Mouse (Mus musculus) hindbrain, embryonic 16.5 days (tissue): ENCODE measurements at regions not wholly inside any gene's neighbourhood (a gene's known extent, or its start where the extent isn't known, plus 50 kb on each side); places are given as distances from the start of the nearest gene placed in this dataset.

Source experiments
- ATAC-seq: fragments of 200-750 bp; cut with Nextera tagmentation; 2 replicates; pipeline ENCODE4 v1.8.0; 2017; ENCODE audit warnings: moderate TSS enrichment, moderate library complexity
- H3K27ac ChIP-seq: fragments of 300-500 bp; sonication (generic); 2 replicates; pipeline ENCODE4 v1.5.1; 2014; ENCODE audit warnings: low read depth, mild to moderate bottlenecking, control low read depth, low read length, moderate library complexity
- H3K27me3 ChIP-seq: fragments of 300-500 bp; sonication (generic); replicated peaks from 2 replicates; pipeline ENCODE4 v1.6.1; 2014; ENCODE audit warnings: low read length; ENCODE audit not compliant: control insufficient read depth, insufficient read depth
- H3K36me3 ChIP-seq: fragments of 300-500 bp; sonication (generic); 2 replicates; pipeline ENCODE4 v1.6.1; 2014; ENCODE audit warnings: mild to moderate bottlenecking, low read length, moderate library complexity, mixed read lengths; ENCODE audit not compliant: control insufficient read depth, insufficient read depth
- H3K4me1 ChIP-seq: fragments of 300-500 bp; sonication (generic); 2 replicates; pipeline ENCODE4 v1.6.1; 2014; ENCODE audit warnings: low read depth, low read length; ENCODE audit not compliant: control insufficient read depth, insufficient read depth
- H3K4me2 ChIP-seq: fragments of 300-500 bp; sonication (generic); 2 replicates; pipeline ENCODE4 v1.6.1; 2014; ENCODE audit warnings: mild to moderate bottlenecking, low read length, control low read depth, moderate library complexity
- H3K4me3 ChIP-seq: fragments of 300-500 bp; sonication (generic); 2 replicates; pipeline ENCODE4 v1.5.1; 2014; ENCODE audit warnings: mild to moderate bottlenecking, low read length, control low read depth, moderate library complexity
- H3K9ac ChIP-seq: fragments of 300-500 bp; sonication (generic); 2 replicates; pipeline ENCODE4 v1.6.1; 2014; ENCODE audit warnings: low read depth, mild to moderate bottlenecking, control low read depth, low read length, moderate library complexity
- H3K9me3 ChIP-seq: fragments of 300-500 bp; sonication (generic); 2 replicates; pipeline ENCODE4 v1.6.1; 2014; ENCODE audit warnings: mild to moderate bottlenecking, low read length, moderate library complexity; ENCODE audit not compliant: control insufficient read depth
- WGBS: fragments of 180-500 bp; shearing (Covaris S2); extraction: QIAGEN DNeasy Blood & Tissue Kit; methylation state at CpG from one replicate; pipeline ENCODE4 v1.1.7; 2014; 5-methylcytosine and 5-hydroxymethylcytosine counted together

- Histone ChIP-seq H3K36me3 (no peaks in the 10 kb centered on the region), H3K9me3 (no peaks in the 10 kb centered on the region), H3K9ac (no peak overlapping the region), H3K4me1 (no peaks in the 10 kb centered on the region), H3K4me3 (no peak overlapping the region), H3K27ac (no peak overlapping the region), H3K4me2 (no peak overlapping the region), H3K27me3 (no peaks in the 10 kb centered on the region)
- 37% methylated on average over 3 of the region's 3 CpGs for WGBS
- no peak for ATAC-seq
These were observed 268.7 kb upstream of the Klf6 start for GRCm38 (mm10) chr13:5592556-5593061.

- Histone ChIP-seq H3K36me3 (no peaks in the 10 kb centered on the region), H3K27ac (no peak overlapping the region), H3K27me3 (no peaks in the 10 kb centered on the region), H3K9ac (no peak overlapping the region), H3K9me3 (no peaks in the 10 kb centered on the region), H3K4me3 (no peak overlapping the region), H3K4me1 (no peaks in the 10 kb centered on the region), H3K4me2 (no peak overlapping the region)
- no peak for ATAC-seq
- WGBS = 84% methylated on average over 1 of the region's 1 CpGs
These were observed 259.6 kb upstream of the Klf6 start for GRCm38 (mm10) chr13:5601648-5602047.

GRCm38 (mm10) chr13:5603905-5604596, 257.2 kb upstream of the Klf6 start:
- Histone ChIP-seq H3K27me3 (no peaks in the 10 kb centered on the region), H3K9me3 (no peaks in the 10 kb centered on the region), H3K27ac (no peak overlapping the region), H3K36me3 (no peaks in the 10 kb centered on the region), H3K4me3 (no peak overlapping the region), H3K9ac (no peak overlapping the region), H3K4me1 (no peaks in the 10 kb centered on the region), H3K4me2 (no peak overlapping the region)
- no peak for ATAC-seq
- 61% methylated on average over 5 of the region's 5 CpGs for WGBS

DNA sequence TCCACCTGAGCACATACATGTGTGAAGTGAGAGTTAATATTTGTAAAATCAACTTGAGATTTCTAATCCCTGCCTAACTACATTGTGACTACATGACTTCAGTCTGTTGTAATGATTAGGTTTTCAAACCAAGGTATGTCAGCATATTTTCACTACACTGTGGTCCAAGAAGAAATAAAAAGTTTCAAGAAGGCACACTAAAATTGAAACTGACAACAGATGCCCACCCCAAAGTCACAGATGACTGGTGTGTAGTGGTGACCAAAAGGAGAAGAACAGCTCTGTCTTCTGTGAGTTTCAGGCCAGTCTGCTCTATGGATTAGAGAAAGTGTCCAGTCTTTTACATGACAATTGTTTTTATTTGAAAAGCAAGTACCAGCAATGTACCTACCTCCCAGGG, 255.9 kb upstream of the Klf6 start:
- Histone ChIP-seq H3K36me3 (no peaks in the 10 kb centered on the region), H3K4me2 (no peak overlapping the region), H3K27me3 (no peaks in the 10 kb centered on the region), H3K9ac (no peak overlapping the region), H3K27ac (no peak overlapping the region), H3K4me1 (no peaks in the 10 kb centered on the region), H3K9me3 (no peaks in the 10 kb centered on the region), H3K4me3 (no peak overlapping the region)
- ATAC-seq = no peak

DNA sequence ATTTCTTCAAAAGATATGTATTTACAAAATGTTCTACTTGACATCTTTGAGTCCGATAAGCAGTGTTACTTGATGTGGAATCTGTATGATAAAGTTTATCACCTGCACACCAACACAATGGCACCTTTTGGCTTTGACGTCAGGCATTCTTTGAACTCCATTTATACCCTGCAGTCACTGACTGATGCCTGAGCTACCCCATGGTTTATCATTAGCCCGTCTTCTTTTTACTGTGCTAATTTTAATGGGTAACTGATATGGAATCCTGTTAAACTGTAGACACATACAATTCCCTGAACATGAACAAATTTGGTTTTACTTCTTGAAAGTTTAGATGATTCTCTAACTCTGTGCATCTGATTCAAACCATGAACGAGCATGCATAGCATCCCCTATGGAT, 253.8 kb upstream of the Klf6 start:
- 86% methylated on average over 4 of the region's 4 CpGs for WGBS
- Histone ChIP-seq H3K27me3 (no peaks in the 10 kb centered on the region), H3K27ac (no peak overlapping the region), H3K4me3 (no peak overlapping the region), H3K4me1 (no peaks in the 10 kb centered on the region), H3K4me2 (no peak overlapping the region), H3K9me3 (no peaks in the 10 kb centered on the region), H3K36me3 (no peaks in the 10 kb centered on the region), H3K9ac (no peak overlapping the region)
- no peak for ATAC-seq

- H3K27me3 ChIP-seq = no peaks in the 10 kb centered on the region
- no peak for ATAC-seq
- no peaks in the 10 kb centered on the region for H3K9me3 ChIP-seq
- no peak overlapping the region for H3K4me2 ChIP-seq
- no peaks in the 10 kb centered on the region for H3K4me1 ChIP-seq
- H3K27ac ChIP-seq = no peak overlapping the region
- no peaks in the 10 kb centered on the region for H3K36me3 ChIP-seq
- 81% methylated on average over 7 of the region's 7 CpGs for WGBS
- H3K9ac ChIP-seq = no peak overlapping the region
- H3K4me3 ChIP-seq = no peak overlapping the region
These were observed 247.0 kb upstream of the Klf6 start for GRCm38 (mm10) chr13:5614186-5614737.

DNA sequence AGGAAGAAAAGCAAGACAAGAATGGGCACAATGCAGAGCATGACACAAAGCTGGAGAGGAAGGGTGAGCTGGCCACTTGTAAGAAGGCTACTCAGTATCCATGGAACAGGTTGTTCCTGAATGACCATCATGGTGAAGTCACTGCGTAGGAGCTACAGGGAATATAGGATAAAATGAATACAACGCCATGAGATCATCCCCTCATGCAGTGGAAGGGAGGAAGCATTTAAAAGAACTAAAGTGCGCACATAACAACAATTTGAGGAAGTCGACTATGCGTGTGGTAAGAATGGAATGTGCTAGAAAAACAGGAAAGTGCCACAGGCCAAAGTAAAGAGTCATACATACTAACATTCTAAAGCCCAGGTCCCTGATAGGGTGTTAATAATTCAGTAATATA, 246.4 kb upstream of the Klf6 start:
- no peaks in the 10 kb centered on the region for H3K9me3 ChIP-seq
- 74% methylated on average over 5 of the region's 5 CpGs for WGBS
- H3K4me2 ChIP-seq = no peak overlapping the region
- no peaks in the 10 kb centered on the region for H3K4me1 ChIP-seq
- no peak overlapping the region for H3K4me3 ChIP-seq
- no peaks in the 10 kb centered on the region for H3K27me3 ChIP-seq
- H3K27ac ChIP-seq = no peak overlapping the region
- no peak overlapping the region for H3K9ac ChIP-seq
- no peaks in the 10 kb centered on the region for H3K36me3 ChIP-seq
- no peak for ATAC-seq

DNA sequence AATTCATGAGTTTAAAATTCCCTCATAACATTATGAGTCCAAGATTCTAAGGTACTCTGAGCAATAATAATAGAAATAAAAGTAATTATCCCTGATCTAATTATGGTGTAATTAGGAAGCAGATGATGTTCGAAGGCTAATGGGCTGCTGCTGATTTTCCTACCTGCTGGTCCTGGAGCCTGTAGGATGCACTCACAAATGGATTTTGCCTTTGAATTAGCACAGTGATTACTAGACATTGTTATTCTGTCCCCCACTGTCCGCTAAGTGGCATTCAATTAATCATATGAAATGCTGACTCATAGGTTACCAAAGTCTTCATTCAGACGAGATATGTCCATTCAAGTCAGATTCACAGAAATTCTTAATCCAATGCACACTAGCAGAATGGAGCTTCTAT, 246.0 kb upstream of the Klf6 start:
- no peaks in the 10 kb centered on the region for H3K4me1 ChIP-seq
- no peak overlapping the region for H3K4me2 ChIP-seq
- no peak overlapping the region for H3K9ac ChIP-seq
- no peaks in the 10 kb centered on the region for H3K36me3 ChIP-seq
- H3K27ac ChIP-seq = no peak overlapping the region
- ATAC-seq = peak; percentile 40; the same call in 1 of the 2 replicates
- H3K27me3 ChIP-seq = no peaks in the 10 kb centered on the region
- H3K9me3 ChIP-seq = no peaks in the 10 kb centered on the region
- WGBS = 43% methylated on average over 3 of the region's 3 CpGs
- H3K4me3 ChIP-seq = no peak overlapping the region

DNA sequence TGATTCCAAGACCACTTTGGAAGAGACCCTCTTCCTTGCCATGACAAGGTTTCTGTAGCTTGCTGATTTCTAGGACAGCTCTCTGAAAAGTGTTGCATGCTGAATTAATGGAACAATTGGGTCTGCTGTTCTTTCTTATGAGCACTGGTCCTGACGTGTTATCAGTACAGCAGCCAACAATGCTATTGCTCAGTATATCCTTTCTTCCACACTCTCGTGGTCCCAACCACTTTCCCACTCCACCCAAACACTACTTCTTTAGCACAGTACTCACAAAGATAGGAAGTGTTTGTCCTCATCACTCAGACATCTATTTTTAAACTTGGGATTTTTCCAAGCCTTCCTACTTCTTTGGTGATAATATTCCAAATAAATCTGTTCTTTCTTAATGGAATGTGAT, 233.2 kb upstream of the Klf6 start:
- H3K9ac ChIP-seq = no peak overlapping the region
- H3K27me3 ChIP-seq = no peaks in the 10 kb centered on the region
- H3K4me3 ChIP-seq = no peak overlapping the region
- no peak overlapping the region for H3K27ac ChIP-seq
- no peaks in the 10 kb centered on the region for H3K36me3 ChIP-seq
- H3K4me1 ChIP-seq = no peaks in the 10 kb centered on the region
- 42% methylated on average over 2 of the region's 2 CpGs for WGBS
- ATAC-seq = no peak
- no peak overlapping the region for H3K4me2 ChIP-seq
- no peaks in the 10 kb centered on the region for H3K9me3 ChIP-seq
